In genomic region chr2:180254436-180255209, GRCm38 (mm10) we compare ENCODE assay signal across 14 mouse cellular contexts. TPM values are rescaled to one million over a fixed set of nuclear protein-coding genes. Genes with fewer than 3 reads are reported as not detected.
"Had no signal": no experiment of that assay in that cellular context is flagged by ENCODE, and none has a peak within 500 bp of the region (broad histone marks: within the 10 kb centered on the region; RNA-seq: fewer than 3 reads in every experiment).

No protein-coding gene starts in this region.

- DNase-seq: layer of hippocampus, adult 9-11 months; layer of hippocampus, postnatal 36 days; liver; liver, embryonic 13.5 days; liver, postnatal 0 days; lung, postnatal 14 days; midbrain, embryonic 14.5 days; thymus, postnatal 4 days had no signal

- H3K9me3 ChIP-seq: kidney, embryonic 15.5 days; limb, embryonic 12.5 days; liver, embryonic 13.5 days; lung, embryonic 15.5 days; neural tube, embryonic 12.5 days had no signal

- H3K27ac ChIP-seq: kidney, embryonic 15.5 days; limb, embryonic 12.5 days; liver, embryonic 13.5 days; lung, embryonic 15.5 days; macrophage; neural tube, embryonic 12.5 days; stomach, postnatal 0 days had no signal

- H3K27me3 ChIP-seq: kidney, embryonic 15.5 days; limb, embryonic 12.5 days; liver, embryonic 13.5 days; lung, embryonic 15.5 days; neural tube, embryonic 12.5 days had no signal

- H3K4me3 ChIP-seq: kidney, embryonic 15.5 days; limb, embryonic 12.5 days; liver, embryonic 13.5 days; lung, embryonic 15.5 days; neural tube, embryonic 12.5 days had no signal

- H3K9ac ChIP-seq: kidney, embryonic 15.5 days; limb, embryonic 12.5 days; liver, embryonic 13.5 days; liver, postnatal 0 days; lung, embryonic 15.5 days; neural tube, embryonic 12.5 days had no signal

RNA-seq across cellular contexts. Expression of gene Lama5, which starts 29.0 kb away (rescaled TPM):
- polyA plus RNA-seq: macrophage had no signal

RNA-seq across cellular contexts. Expression of gene Rbbp8nl, which starts 35.1 kb away (rescaled TPM):
- polyA plus RNA-seq: liver, embryonic 13.5 days; liver, postnatal 0 days; macrophage; midbrain, embryonic 14.5 days had no signal
